Mouse (Mus musculus) gastrocnemius, adult 8-10 months (tissue): Measurements from ENCODE around the gene Ptpn13. TPM values are rescaled to one million over a fixed set of nuclear protein-coding genes. Genes with fewer than 3 reads are reported as not detected.

ENCODE experiments used
- DNase-seq, 2 experiments: peaks; one replicate each; pipeline ENCODE4 v3.0.0; 2022; ENCODE audit warnings: low spot score in 2 of 2
- total RNA-seq, 4 experiments: library from RNA; stranded (reverse); gene quantifications; 2 replicates each; pipeline ENCODE4 v1.2.4; 2022

Ptpn13 gene
- total RNA-seq, 4 experiments from 2014 or later = 0.90 to 1.9 (median 1.4) TPM

GRCm38 (mm10) chr5:103458411-103458810, 33.4 kb downstream of the Ptpn13 start:
- no peak for DNase-seq

DNA sequence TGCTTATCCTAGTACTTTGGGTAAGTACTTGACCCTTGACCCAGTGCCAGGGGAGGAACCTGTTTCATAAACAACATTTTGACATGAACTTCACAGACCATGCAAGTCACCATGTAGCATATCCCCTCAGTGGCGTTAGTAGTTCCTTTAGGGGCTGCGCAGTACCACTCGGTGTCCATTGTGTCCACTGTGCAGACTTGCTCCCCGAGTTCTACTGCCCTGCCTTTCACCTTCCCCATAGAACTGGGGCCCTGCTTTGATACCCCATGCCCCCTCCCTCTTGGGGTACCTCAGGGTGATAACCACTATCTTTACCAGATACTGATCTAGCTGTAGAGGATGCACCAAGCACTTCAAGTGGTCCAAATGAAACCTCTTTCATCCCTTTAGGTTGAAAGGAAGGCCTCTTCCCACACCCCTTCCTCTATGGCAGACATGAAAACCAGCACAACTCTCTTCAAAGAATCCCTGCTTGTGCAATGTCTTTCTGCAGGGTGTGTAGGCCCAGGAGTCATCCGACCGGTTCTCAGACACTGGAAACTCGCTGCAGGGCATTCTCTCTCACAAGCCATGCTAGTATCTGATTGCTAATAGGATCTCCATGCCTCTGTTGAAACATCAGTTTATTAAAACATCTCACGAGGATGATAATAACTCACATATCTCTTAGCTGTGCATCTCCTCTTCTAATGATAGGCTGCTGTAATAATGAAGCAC, 34.1 kb downstream of the Ptpn13 start:
- DNase-seq = no peak

GRCm38 (mm10) chr5:103460903-103461302, 35.9 kb downstream of the Ptpn13 start:
- DNase-seq = no peak

GRCm38 (mm10) chr5:103463661-103464219, 38.7 kb downstream of the Ptpn13 start:
- no peak for DNase-seq

GRCm38 (mm10) chr5:103464329-103464728, 39.3 kb downstream of the Ptpn13 start:
- DNase-seq = no peak

- DNase-seq = no peak
Observed at GRCm38 (mm10) chr5:103464771-103465170, 39.8 kb downstream of the Ptpn13 start.

- no peak for DNase-seq
Observed at GRCm38 (mm10) chr5:103472670-103473069, 47.7 kb downstream of the Ptpn13 start.

GRCm38 (mm10) chr5:103473467-103474096, 48.6 kb downstream of the Ptpn13 start:
- DNase-seq = no peak

GRCm38 (mm10) chr5:103474259-103474658, 49.3 kb downstream of the Ptpn13 start:
- no peak for DNase-seq

GRCm38 (mm10) chr5:103475503-103475902, 50.5 kb downstream of the Ptpn13 start:
- DNase-seq = no peak

- DNase-seq = no peak
Observed at GRCm38 (mm10) chr5:103479503-103479902, 54.5 kb downstream of the Ptpn13 start.

GRCm38 (mm10) chr5:103481222-103481621, 56.2 kb downstream of the Ptpn13 start:
- DNase-seq = no peak

GRCm38 (mm10) chr5:103487001-103487400, 62.0 kb downstream of the Ptpn13 start:
- no peak for DNase-seq

GRCm38 (mm10) chr5:103490964-103491363, 66.0 kb downstream of the Ptpn13 start:
- DNase-seq = no peak

DNA sequence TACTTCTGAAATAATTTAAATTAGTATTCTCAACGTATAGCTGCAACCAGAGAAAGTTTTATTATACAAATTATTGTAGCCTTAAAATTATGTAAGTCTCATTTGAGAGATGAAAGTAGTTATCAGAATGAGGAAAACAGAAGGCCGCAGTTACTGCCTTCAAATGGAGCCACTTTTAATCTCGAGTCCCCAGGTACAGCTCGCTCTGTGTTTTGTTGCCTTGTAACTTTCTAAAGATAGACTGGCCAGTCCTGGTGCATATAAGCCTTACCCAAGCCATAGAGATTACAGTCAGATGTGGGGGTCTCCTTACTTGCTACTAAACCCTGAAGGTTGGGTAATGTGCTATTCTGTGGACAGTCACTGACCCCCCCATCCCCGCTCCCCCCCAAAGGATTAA, 66.8 kb downstream of the Ptpn13 start:
- no peak for DNase-seq

- no peak for DNase-seq
Observed at GRCm38 (mm10) chr5:103497061-103497460, 72.1 kb downstream of the Ptpn13 start.

DNA sequence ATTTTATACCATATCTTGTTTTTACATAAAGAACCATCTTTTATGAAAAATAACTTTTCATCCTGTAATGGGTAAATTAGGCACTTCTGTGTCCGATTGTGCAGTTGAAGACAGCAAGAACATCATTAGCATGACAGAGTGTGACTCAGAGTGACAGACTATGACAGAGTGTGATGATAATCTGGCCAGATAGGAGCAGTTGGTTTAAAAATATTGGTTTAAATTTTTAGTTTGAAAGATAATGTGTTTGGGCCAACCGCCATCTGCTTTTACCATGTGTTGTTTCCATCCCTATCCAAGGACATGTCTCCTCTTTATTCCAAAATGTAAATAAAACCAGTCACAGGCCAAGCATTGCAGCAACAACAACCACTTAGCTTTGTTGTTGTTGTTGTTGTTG, 72.5 kb downstream of the Ptpn13 start:
- DNase-seq = no peak

- no peak for DNase-seq
Observed at GRCm38 (mm10) chr5:103499305-103499704, 74.3 kb downstream of the Ptpn13 start.

DNA sequence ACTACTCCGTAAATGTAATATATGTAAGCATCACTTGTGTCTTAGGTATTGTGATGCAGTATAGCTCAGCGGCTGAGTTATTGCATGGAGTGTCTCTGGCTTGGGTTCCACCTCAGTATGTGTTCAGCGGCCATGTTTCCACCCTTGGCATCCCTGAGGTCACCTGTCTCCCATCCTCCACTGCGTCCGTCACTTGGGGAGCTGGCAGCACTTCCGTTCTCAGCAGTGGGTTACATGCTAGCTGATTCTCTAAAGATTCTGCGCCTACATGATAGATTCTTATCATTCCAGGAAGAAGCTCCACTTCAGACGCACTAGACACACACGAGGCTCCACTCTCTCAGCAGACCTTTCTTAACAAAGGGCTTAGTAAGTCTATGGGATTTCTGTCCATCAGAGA, 76.1 kb downstream of the Ptpn13 start:
- DNase-seq = no peak

- no peak for DNase-seq
Observed at GRCm38 (mm10) chr5:103501839-103502238, 76.8 kb downstream of the Ptpn13 start.

DNA sequence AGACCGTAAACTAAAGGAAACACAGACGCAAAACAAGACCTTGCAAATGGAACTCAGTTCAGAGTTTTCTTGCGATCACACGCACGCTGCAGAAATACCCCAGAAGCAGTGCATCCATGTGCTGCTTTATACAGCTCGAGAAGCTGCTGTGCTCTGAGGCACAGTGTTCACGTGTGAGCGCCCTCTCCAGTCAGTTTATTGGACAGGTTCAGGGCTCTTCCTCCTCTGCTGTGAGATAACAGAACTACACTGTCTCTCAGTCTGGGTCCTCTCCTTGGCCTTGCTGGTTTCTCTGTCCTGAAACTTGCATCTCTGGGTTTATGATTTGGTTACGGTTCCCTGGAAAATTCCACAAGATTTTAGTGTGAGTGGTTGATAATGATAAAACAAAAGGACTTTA, 88.2 kb downstream of the Ptpn13 start:
- DNase-seq = no peak

DNA sequence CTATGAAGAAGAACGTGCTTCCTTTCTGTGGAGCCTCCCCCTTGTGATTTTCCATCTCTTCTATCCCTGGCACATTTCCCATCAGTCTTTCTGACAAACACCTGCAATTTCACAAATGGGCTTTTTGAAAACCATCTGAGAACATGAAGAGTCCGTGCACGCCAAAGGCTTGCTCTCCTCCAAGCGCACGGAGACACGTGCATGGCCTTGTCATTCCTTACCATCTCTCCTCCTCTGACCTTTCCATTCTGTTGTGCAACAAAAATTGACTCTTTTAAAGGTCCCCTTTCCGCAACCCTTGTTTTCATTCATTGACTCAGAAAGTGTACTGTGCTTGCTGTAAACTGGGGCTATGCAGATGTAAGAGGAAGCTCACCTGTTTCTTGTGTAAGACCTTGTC, 89.4 kb downstream of the Ptpn13 start:
- no peak for DNase-seq

GRCm38 (mm10) chr5:103515876-103516275, 90.9 kb downstream of the Ptpn13 start:
- no peak for DNase-seq
